Mouse (Mus musculus) ZHBTc4 (cell line): ENCODE data around the gene Ust.
A peak's percentile ranks its signal among the peaks of the same experiment; 100 is the strongest.

Experiments used
- DNase-seq: peaks from one replicate; pipeline ENCODE4 v3.0.0-alpha.2; 2011; ENCODE audit warnings: low read depth, low spot score

Ust gene

GRCm38 (mm10) chr10:8504832-8505231 lies 13.8 kb downstream of the Ust start:
- DNase-seq: no peak

GRCm38 (mm10) chr10:8498951-8499891 lies 19.4 kb downstream of the Ust start:
- DNase-seq: no peak

- DNase-seq: no peak
These were observed 23.0 kb downstream of the Ust start for GRCm38 (mm10) chr10:8495543-8496141.

- DNase-seq: no peak
These were observed 26.6 kb downstream of the Ust start for GRCm38 (mm10) chr10:8491909-8492591.

GRCm38 (mm10) chr10:8487388-8487787 lies 31.2 kb downstream of the Ust start:
- no peak for DNase-seq

GRCm38 (mm10) chr10:8484487-8484886 lies 34.1 kb downstream of the Ust start:
- no peak for DNase-seq

GRCm38 (mm10) chr10:8482779-8483178 lies 35.8 kb downstream of the Ust start:
- DNase-seq: no peak

- no peak for DNase-seq
These were observed 38.8 kb downstream of the Ust start for GRCm38 (mm10) chr10:8479779-8480178.

- DNase-seq: no peak
These were observed 40.7 kb downstream of the Ust start for GRCm38 (mm10) chr10:8477936-8478335.

- DNase-seq: no peak
These were observed 46.6 kb downstream of the Ust start for GRCm38 (mm10) chr10:8471995-8472394.

GRCm38 (mm10) chr10:8471012-8471411 lies 47.6 kb downstream of the Ust start:
- DNase-seq: no peak

- DNase-seq: no peak
These were observed 49.1 kb downstream of the Ust start for GRCm38 (mm10) chr10:8469516-8469915.

GRCm38 (mm10) chr10:8468651-8469386 lies 49.8 kb downstream of the Ust start:
- DNase-seq: no peak

GRCm38 (mm10) chr10:8465918-8466317 lies 52.7 kb downstream of the Ust start:
- DNase-seq: no peak

GRCm38 (mm10) chr10:8465216-8465615 lies 53.4 kb downstream of the Ust start:
- no peak for DNase-seq

- no peak for DNase-seq
These were observed 57.3 kb downstream of the Ust start for GRCm38 (mm10) chr10:8461372-8461771.

GRCm38 (mm10) chr10:8454711-8455110 lies 63.9 kb downstream of the Ust start:
- peak; percentile 52 for DNase-seq

- DNase-seq: no peak
These were observed 70.9 kb downstream of the Ust start for GRCm38 (mm10) chr10:8447681-8448080.

- DNase-seq: no peak
These were observed 71.7 kb downstream of the Ust start for GRCm38 (mm10) chr10:8446972-8447371.

- DNase-seq: no peak
These were observed 74.6 kb downstream of the Ust start for GRCm38 (mm10) chr10:8444052-8444451.

- DNase-seq: no peak
These were observed 86.8 kb downstream of the Ust start for GRCm38 (mm10) chr10:8431857-8432256.
